Mouse (Mus musculus) megakaryocyte-erythroid progenitor cell, adult 5 weeks (primary cell): ENCODE measurements around the gene Il6ra. TPM values are rescaled to one million over a fixed set of nuclear protein-coding genes. Genes with fewer than 3 reads are reported as not detected.

Experiments used
- polyA plus RNA-seq: library from polyadenylated mRNA; stranded (reverse); fragments of >175 nt; gene quantifications from 2 replicates; pipeline ENCODE4 v1.2.3, GENCODE M21; 2012

Il6ra gene
- 22.2 and 31.3 TPM in 2 replicates for polyA plus RNA-seq

GRCm38 (mm10) chr3:89912543-89913391 is at the start of gene Il6ra:
Gene Il6ra, minus strand, starts transcription at chr3:89913196.

DNA sequence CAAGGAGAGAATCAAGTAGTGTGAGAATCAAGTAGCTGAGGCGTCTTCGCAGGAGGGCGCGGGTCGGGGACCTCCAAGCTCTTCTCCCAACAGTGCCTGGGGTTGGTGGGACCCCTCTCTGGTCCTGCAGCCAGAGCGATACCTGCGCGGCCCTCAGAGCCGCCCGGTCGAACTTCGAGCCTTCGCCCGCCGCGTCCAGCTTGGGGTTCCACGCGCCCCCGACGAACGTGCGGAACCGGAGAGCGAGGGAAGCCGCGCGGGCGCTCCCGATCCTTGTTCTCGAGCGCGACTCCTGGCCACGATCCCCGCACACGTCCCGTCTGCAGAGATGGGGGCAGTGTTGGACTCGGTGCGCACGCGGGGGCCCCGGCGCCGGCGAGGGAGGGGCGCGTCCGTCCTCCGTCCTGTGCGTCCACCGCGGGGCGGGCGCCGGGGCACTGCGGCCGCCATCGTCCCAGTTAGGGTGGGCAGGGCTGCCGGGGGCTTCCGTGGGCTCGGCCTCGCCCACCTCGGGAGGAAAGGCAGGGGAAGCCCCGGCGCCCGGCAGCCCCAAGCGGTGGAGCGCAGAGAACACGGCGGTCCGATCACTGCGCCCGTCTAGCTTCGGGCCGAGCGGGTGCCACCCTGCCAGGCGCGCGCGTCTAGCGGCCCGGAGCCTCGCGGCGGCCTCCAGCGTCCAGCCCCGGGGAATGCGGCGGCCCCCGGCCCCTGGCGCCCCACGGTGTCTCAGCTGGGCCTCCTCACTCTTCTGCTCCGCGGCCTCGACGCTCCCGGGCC is 82.0 kb downstream of the Il6ra start, which contains the start of gene She:
She (plus strand) TSS at position 556 of the 777 bp plus-strand sequence.

Other genes starting within 250 kb of the Il6ra start
- 16.0 and 16.6 TPM in 2 replicates for gene Adar, start 198.2 kb downstream of the Il6ra start, polyA plus RNA-seq
- gene Chrnb2, start 148.6 kb downstream of the Il6ra start, polyA plus RNA-seq, result 0.23 and 0.33 TPM in 2 replicates
- gene Ube2q1, start 139.6 kb downstream of the Il6ra start, polyA plus RNA-seq, result 42.9 and 43.8 TPM in 2 replicates
- 0.02 and 0.03 TPM in 2 replicates for gene She, start 81.8 kb downstream of the Il6ra start, polyA plus RNA-seq
- gene Atp8b2, start 50.3 kb upstream of the Il6ra start, polyA plus RNA-seq, result 11.9 and 18.6 TPM in 2 replicates
- 25.8 and 34.8 TPM in 2 replicates for gene Hax1, start 85.6 kb upstream of the Il6ra start, polyA plus RNA-seq
- 18.3 and 22.3 TPM in 2 replicates for gene 4933434E20Rik, start 138.4 kb upstream of the Il6ra start, polyA plus RNA-seq
- 125 and 126 TPM in 2 replicates for gene Ubap2l, start 139.4 kb upstream of the Il6ra start, polyA plus RNA-seq
- gene Tpm3, start 159.5 kb upstream of the Il6ra start, polyA plus RNA-seq, result 366 and 435 TPM in 2 replicates
- gene Nup210l, start 190.9 kb upstream of the Il6ra start, polyA plus RNA-seq, result 0.07 and 0.08 TPM in 2 replicates